Mouse (Mus musculus) brain, embryonic 18.5 days (tissue): ENCODE measurements around the gene Mfsd6l.

Experiments
- DNase-seq: peaks from one replicate; pipeline ENCODE4 v3.0.0-alpha.2; 2012; ENCODE audit warnings: low read depth, low spot score

Mfsd6l gene

GRCm38 (mm10) chr11:68553981-68554471, 2.0 kb upstream of the Mfsd6l start:
- DNase-seq, result no peak

GRCm38 (mm10) chr11:68559546-68559945, 3.6 kb downstream of the Mfsd6l start:
- no peak for DNase-seq

GRCm38 (mm10) chr11:68561957-68562950, 6.3 kb downstream of the Mfsd6l start:
- DNase-seq, result no peak

GRCm38 (mm10) chr11:68564356-68565031, 8.5 kb downstream of the Mfsd6l start:
- no peak for DNase-seq

- DNase-seq, result no peak
Observed at GRCm38 (mm10) chr11:68565032-68565429, 9.0 kb downstream of the Mfsd6l start.

GRCm38 (mm10) chr11:68566447-68567059, 10.6 kb downstream of the Mfsd6l start:
- peak; percentile 72 for DNase-seq

- no peak for DNase-seq
Observed at GRCm38 (mm10) chr11:68570861-68571260, 14.9 kb downstream of the Mfsd6l start.

- DNase-seq, result no peak
Observed at GRCm38 (mm10) chr11:68577076-68577475, 21.1 kb downstream of the Mfsd6l start.

- no peak for DNase-seq
Observed at GRCm38 (mm10) chr11:68579462-68579881, 23.5 kb downstream of the Mfsd6l start.

- no peak for DNase-seq
Observed at GRCm38 (mm10) chr11:68580566-68580965, 24.6 kb downstream of the Mfsd6l start.

- DNase-seq, result peak; percentile 71
Observed at GRCm38 (mm10) chr11:68583225-68583624, 27.2 kb downstream of the Mfsd6l start.

GRCm38 (mm10) chr11:68583906-68584480, 28.0 kb downstream of the Mfsd6l start:
- no peak for DNase-seq

- DNase-seq, result no peak
Observed at GRCm38 (mm10) chr11:68585890-68586289, 29.9 kb downstream of the Mfsd6l start.

GRCm38 (mm10) chr11:68586721-68587120, 30.7 kb downstream of the Mfsd6l start, which contains the start of gene Ccdc42:
TSS of gene Ccdc42 (plus strand) at chr11:68587021.
- no peak for DNase-seq

GRCm38 (mm10) chr11:68589055-68589809, 33.2 kb downstream of the Mfsd6l start:
- no peak for DNase-seq

GRCm38 (mm10) chr11:68591708-68592107, 35.7 kb downstream of the Mfsd6l start:
- no peak for DNase-seq

- DNase-seq, result no peak
Observed at GRCm38 (mm10) chr11:68593247-68593646, 37.3 kb downstream of the Mfsd6l start.

GRCm38 (mm10) chr11:68597912-68598311, 41.9 kb downstream of the Mfsd6l start:
- no peak for DNase-seq

GRCm38 (mm10) chr11:68600551-68601021, 44.6 kb downstream of the Mfsd6l start:
- DNase-seq, result no peak

GRCm38 (mm10) chr11:68601486-68601991, 45.6 kb downstream of the Mfsd6l start:
- DNase-seq, result no peak
